Comparison of ENCODE assay signal across 11 mouse cellular contexts in genomic region chr14:22168795-22169568, GRCm38 (mm10).
DNase-seq lines count a peak whose midpoint lies in the region; ATAC-seq lines count a peak whose summit lies in the region.
"Had no signal": no experiment of that assay in that cellular context is flagged by ENCODE, and none has a peak within 500 bp of the region (broad histone marks: within the 10 kb centered on the region; RNA-seq: fewer than 3 reads in every experiment).

No protein-coding gene starts in this region.

- peak overlapping the region; percentile 37 for H3K4me2 ChIP-seq in heart, embryonic 13.5 days
- peak overlapping the region; percentile 38 for H3K4me2 ChIP-seq in lung, embryonic 16.5 days (ENCODE audit: low read depth, low read length)
- H3K4me2 ChIP-seq in hindbrain, embryonic 14.5 days (replicated peaks) = peak overlapping the region; percentile 38
- peak overlapping the region; percentile 31 for H3K4me2 ChIP-seq in neural tube, embryonic 14.5 days (ENCODE audit: low read depth, low read length)
- H3K4me2 ChIP-seq: midbrain, embryonic 12.5 days had no signal

- H3K27ac ChIP-seq in heart, embryonic 13.5 days (replicated peaks) = no peak overlapping the region
- H3K27ac ChIP-seq in lung, embryonic 16.5 days (ENCODE audit: low read length) = no peak overlapping the region
- peak overlapping the region; percentile 75 for H3K27ac ChIP-seq in hindbrain, embryonic 14.5 days
- H3K27ac ChIP-seq in neural tube, embryonic 14.5 days (ENCODE audit: low read depth, low read length) = peak overlapping the region; percentile 35; the same call in 1 of the 2 replicates
- H3K27ac ChIP-seq: midbrain, embryonic 12.5 days had no signal

- peaks cover 15% of the 10 kb centered on the region for H3K27me3 ChIP-seq in heart, embryonic 13.5 days (replicated peaks)
- peaks cover 5% of the 10 kb centered on the region; the same call in 1 of the 2 replicates for H3K27me3 ChIP-seq in lung, embryonic 16.5 days (ENCODE audit: control insufficient read depth, insufficient read depth, low read depth, low read length)
- H3K27me3 ChIP-seq in hindbrain, embryonic 14.5 days (ENCODE audit: control insufficient read depth, insufficient read depth, low read length) = no peaks in the 10 kb centered on the region
- no peaks in the 10 kb centered on the region for H3K27me3 ChIP-seq in neural tube, embryonic 14.5 days (ENCODE audit: control insufficient read depth, insufficient read depth, low read length)

- 0 out of 2 replicates have a peak overlapping the region, but pooled peaks have one; percentile 13 for H3K9ac ChIP-seq in heart, embryonic 13.5 days
- H3K9ac ChIP-seq in lung, embryonic 16.5 days (ENCODE audit: low read length) = no peak overlapping the region
- peak overlapping the region; percentile 37; the same call in 1 of the 2 replicates for H3K9ac ChIP-seq in hindbrain, embryonic 14.5 days
- no peak overlapping the region for H3K9ac ChIP-seq in neural tube, embryonic 14.5 days (replicated peaks; ENCODE audit: low read depth, low read length)
- H3K9ac ChIP-seq: midbrain, embryonic 12.5 days had no signal

- no peak for ATAC-seq in heart, embryonic 13.5 days (ENCODE audit: extremely low read depth, insufficient number of reproducible peaks, low FRiP score, low TSS enrichment)
- ATAC-seq in lung, embryonic 16.5 days (ENCODE audit: low read depth) = peak; percentile 64; the same call in 1 of the 2 replicates
- no peak for ATAC-seq in hindbrain, embryonic 14.5 days (ENCODE audit: low FRiP score)
- ATAC-seq in neural tube, embryonic 14.5 days (ENCODE audit: low read depth) = peak; percentile 74

- H3K4me3 ChIP-seq in heart, embryonic 13.5 days = no peak overlapping the region
- no peak overlapping the region for H3K4me3 ChIP-seq in lung, embryonic 16.5 days (ENCODE audit: low read length)
- no peak overlapping the region for H3K4me3 ChIP-seq in hindbrain, embryonic 14.5 days (replicated peaks; ENCODE audit: low read length)
- no peak overlapping the region for H3K4me3 ChIP-seq in neural tube, embryonic 14.5 days (ENCODE audit: low read depth, low read length)
- H3K4me3 ChIP-seq: midbrain, embryonic 12.5 days had no signal

- peaks cover 32% of the 10 kb centered on the region for H3K4me1 ChIP-seq in heart, embryonic 13.5 days
- peaks cover 11% of the 10 kb centered on the region for H3K4me1 ChIP-seq in lung, embryonic 16.5 days (replicated peaks; ENCODE audit: control insufficient read depth, insufficient read depth, low read length)
- H3K4me1 ChIP-seq in hindbrain, embryonic 14.5 days (replicated peaks; ENCODE audit: control insufficient read depth, insufficient read depth, low read length) = peaks cover 24% of the 10 kb centered on the region
- H3K4me1 ChIP-seq in neural tube, embryonic 14.5 days (ENCODE audit: control insufficient read depth, insufficient read depth, low read length) = peaks cover 18% of the 10 kb centered on the region

- DNase-seq in heart, postnatal 14 days = no peak
- no peak for DNase-seq in lung, postnatal 14 days
- no peak for DNase-seq in hindbrain, embryonic 14.5 days (ENCODE audit: low spot score)
- DNase-seq in layer of hippocampus, postnatal 14 days (ENCODE audit: low spot score in 2 of 2) = no peak
- no peak for DNase-seq in spleen, adult 12 weeks (ENCODE audit: low spot score)
- DNase-seq: cerebellum, postnatal 36 days; layer of hippocampus, adult 9-11 months had no signal

- intact Hi-C loops in heart, postnatal 14 days (cut with DNase I) = loop anchor here (5.0 kb wide), 1 partner anchor 182 kb away; the partner anchor contains the start of gene Zfp503

- H3K36me3 ChIP-seq in heart, embryonic 13.5 days = no peaks in the 10 kb centered on the region
- no peaks in the 10 kb centered on the region for H3K36me3 ChIP-seq in lung, embryonic 16.5 days (ENCODE audit: control insufficient read depth, insufficient read depth, low read length)
- no peaks in the 10 kb centered on the region for H3K36me3 ChIP-seq in hindbrain, embryonic 14.5 days (replicated peaks; ENCODE audit: control insufficient read depth, insufficient read depth)
- H3K36me3 ChIP-seq in neural tube, embryonic 14.5 days (ENCODE audit: control insufficient read depth, insufficient read depth, low read length) = no peaks in the 10 kb centered on the region
- H3K36me3 ChIP-seq: midbrain, embryonic 12.5 days had no signal

- 45% methylated on average over 14 of the region's 14 CpGs for WGBS in heart, embryonic 13.5 days
- 31% methylated on average over 14 of the region's 14 CpGs for WGBS in lung, embryonic 16.5 days
- WGBS in hindbrain, embryonic 14.5 days = 30% methylated on average over 14 of the region's 14 CpGs
- WGBS in neural tube, embryonic 14.5 days = 11% methylated on average over 14 of the region's 14 CpGs

- H3K9me3 ChIP-seq in heart, embryonic 13.5 days = no peaks in the 10 kb centered on the region
- H3K9me3 ChIP-seq in lung, embryonic 16.5 days (ENCODE audit: control insufficient read depth, low read length) = no peaks in the 10 kb centered on the region
- no peaks in the 10 kb centered on the region for H3K9me3 ChIP-seq in hindbrain, embryonic 14.5 days (ENCODE audit: control insufficient read depth, low read length)
- no peaks in the 10 kb centered on the region for H3K9me3 ChIP-seq in neural tube, embryonic 14.5 days (ENCODE audit: control insufficient read depth, low read length)
- H3K9me3 ChIP-seq: midbrain, embryonic 12.5 days had no signal

Comparison
In these comparisons a context has a peak if more than half of its experiments do, and no peak if none do; other contexts are left out.
1. ATAC-seq: peak in lung, embryonic 16.5 days (single experiment) and neural tube, embryonic 14.5 days (single experiment); none in heart, embryonic 13.5 days (single experiment) and hindbrain, embryonic 14.5 days (single experiment).
2. H3K27ac ChIP-seq: peak in hindbrain, embryonic 14.5 days (single experiment) and neural tube, embryonic 14.5 days (single experiment); none in heart, embryonic 13.5 days (single experiment) and lung, embryonic 16.5 days (single experiment).
3. H3K9ac ChIP-seq: peak in heart, embryonic 13.5 days (single experiment) and hindbrain, embryonic 14.5 days (single experiment); none in lung, embryonic 16.5 days (single experiment) and neural tube, embryonic 14.5 days (single experiment).
4. Peak in every context shown above with its lines, with median percentiles within 50 percentile points of each other: H3K4me2 ChIP-seq.